Mouse (Mus musculus): ENCODE data around the gene Faap100. TPM values are rescaled to one million over a fixed set of nuclear protein-coding genes. Genes with fewer than 3 reads are reported as not detected.
"Not testable (repeated sequence)": the region's sequence is repeated elsewhere in the genome, so short reads cannot be mapped to it uniquely, and the experiment has no call there.

Gene Faap100
- total and polyA plus RNA-seq, 3 experiments: 7.7 to 17.7 (median 14.3) TPM

DNA sequence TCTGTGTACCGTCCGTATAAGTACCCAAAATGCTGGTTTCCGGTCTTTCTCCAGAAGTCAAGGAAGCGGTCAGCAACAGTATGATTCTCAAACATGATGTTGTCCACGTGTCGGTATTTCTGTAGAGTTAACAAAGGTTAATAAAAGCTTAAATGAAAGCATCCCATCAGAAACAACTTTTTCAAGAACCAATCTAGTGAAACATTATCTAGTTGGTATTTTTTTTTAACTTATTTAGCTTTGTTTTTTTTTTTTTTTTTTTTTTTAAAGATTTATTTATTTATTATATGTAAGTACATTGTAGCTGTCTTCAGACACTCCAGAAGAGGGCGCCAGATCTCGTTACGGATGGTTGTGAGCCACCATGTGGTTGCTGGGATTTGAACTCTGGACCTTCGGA lies 35.1 kb upstream of the Faap100 start:
- H3K9ac ChIP-seq (ENCODE audit: insufficient read depth, low read depth); H3K4me3 ChIP-seq (replicated peaks in 1 of 3; ENCODE audit: low read depth in 2 of 3, low read length in 2 of 3, poor library complexity in 1 of 3); H3K27me3 ChIP-seq (replicated peaks); H3K4me1 ChIP-seq (ENCODE audit: control insufficient read depth in 1 of 2, insufficient read depth in 2 of 2); H3K79me2 ChIP-seq (replicated peaks; ENCODE audit: control insufficient read depth, extremely low read depth, insufficient read depth, poor library complexity, severe bottlenecking); H3K9me3 ChIP-seq (replicated peaks; ENCODE audit: low read length); H3K27ac ChIP-seq (ENCODE audit: insufficient read depth, low read depth); DNase-seq (ENCODE audit: extremely low read depth); dilution Hi-C loops (cut with MboI; ENCODE audit: extremely low pct_ligation_motif_present, extremely low pct_unique_long_range_greater_than_20kb, low sequenced_read_pairs); in situ Hi-C loops (cut with MboI; ENCODE audit: low pct_ligation_motif_present, low pct_unique_long_range_greater_than_20kb, low sequenced_read_pairs); H3K4me2 ChIP-seq (ENCODE audit: insufficient read depth, low read depth, poor library complexity, severe bottlenecking): not testable (repeated sequence)
- peak; percentile 62; the same call in 1 of the 2 replicates for TF ChIP-seq ZNF384 (IDR thresholded peaks at IDR 0.05; ENCODE audit: low read depth, low read length)
- peak; percentile 4 to 16; a peak in 1 of 4 replicates for TF ChIP-seq CTCF (conservative IDR thresholded peaks at IDR 0.05 in 1 of 2, IDR thresholded peaks at IDR 0.05 in 1 of 2; ENCODE audit: low read depth in 2 of 2, low read length in 2 of 2)
- H3K36me3 ChIP-seq (replicated peaks in 1 of 2; ENCODE audit: control insufficient read depth in 1 of 2, insufficient read depth in 1 of 2, low read length in 1 of 2): peaks cover 78 to 95% of the 10 kb centered on the region in 2 experiments

DNA sequence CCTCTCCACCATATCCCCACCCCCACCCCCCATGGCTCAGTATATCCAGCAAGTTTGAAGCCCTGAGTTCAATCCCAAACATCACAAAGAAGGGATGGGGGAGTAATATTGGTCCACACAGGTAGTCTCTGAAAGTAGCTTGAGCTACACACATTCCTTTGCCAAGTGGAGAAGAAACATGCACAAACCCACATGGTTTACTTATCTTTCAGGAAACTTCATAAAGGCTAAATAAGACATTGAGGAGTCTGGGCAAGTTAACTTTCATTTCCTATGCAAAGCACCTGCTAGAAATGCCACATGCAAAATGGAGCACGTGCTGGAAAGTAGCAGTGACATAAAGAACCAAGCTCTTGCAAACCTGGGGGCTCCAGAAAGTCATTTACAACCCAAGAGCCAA lies 27.9 kb upstream of the Faap100 start:
- H3K27me3 ChIP-seq (replicated peaks): no peaks in the 10 kb centered on the region
- no peaks in the 10 kb centered on the region for H3K9me3 ChIP-seq (replicated peaks; ENCODE audit: low read length)
- no peak for DNase-seq (ENCODE audit: extremely low read depth)
- peaks cover 5 to 26% of the 10 kb centered on the region in 2 experiments for H3K4me1 ChIP-seq (ENCODE audit: control insufficient read depth in 1 of 2, insufficient read depth in 2 of 2)
- in situ Hi-C loops (cut with MboI; ENCODE audit: low pct_ligation_motif_present, low pct_unique_long_range_greater_than_20kb, low sequenced_read_pairs) (no loop called here), dilution Hi-C loops (cut with MboI; ENCODE audit: extremely low pct_ligation_motif_present, extremely low pct_unique_long_range_greater_than_20kb, low sequenced_read_pairs) (no loop called here)
- peaks cover 78 to 97% of the 10 kb centered on the region in 2 experiments for H3K36me3 ChIP-seq (replicated peaks in 1 of 2; ENCODE audit: control insufficient read depth in 1 of 2, insufficient read depth in 1 of 2, low read length in 1 of 2)
- no peak overlapping the region for H3K4me3 ChIP-seq (replicated peaks in 1 of 3; ENCODE audit: low read depth in 2 of 3, low read length in 2 of 3, poor library complexity in 1 of 3)
- TF ChIP-seq CTCF (conservative IDR thresholded peaks at IDR 0.05 in 1 of 2, IDR thresholded peaks at IDR 0.05 in 1 of 2; ENCODE audit: low read depth in 2 of 2, low read length in 2 of 2) (no peak), BHLHE40 (IDR thresholded peaks at IDR 0.05; ENCODE audit: low read depth, low read length) (peak; percentile 83), HCFC1 (IDR thresholded peaks at IDR 0.05; ENCODE audit: low read depth, low read length) (no peak)
- no peak overlapping the region for H3K9ac ChIP-seq (ENCODE audit: insufficient read depth, low read depth)
- H3K79me2 ChIP-seq (replicated peaks; ENCODE audit: control insufficient read depth, extremely low read depth, insufficient read depth, poor library complexity, severe bottlenecking): 0 out of 2 replicates have a peak, but pooled peaks cover 3% of the 10 kb centered on the region
- no peak overlapping the region for H3K4me2 ChIP-seq (ENCODE audit: insufficient read depth, low read depth, poor library complexity, severe bottlenecking)
- H3K27ac ChIP-seq (ENCODE audit: insufficient read depth, low read depth): no peak overlapping the region

DNA sequence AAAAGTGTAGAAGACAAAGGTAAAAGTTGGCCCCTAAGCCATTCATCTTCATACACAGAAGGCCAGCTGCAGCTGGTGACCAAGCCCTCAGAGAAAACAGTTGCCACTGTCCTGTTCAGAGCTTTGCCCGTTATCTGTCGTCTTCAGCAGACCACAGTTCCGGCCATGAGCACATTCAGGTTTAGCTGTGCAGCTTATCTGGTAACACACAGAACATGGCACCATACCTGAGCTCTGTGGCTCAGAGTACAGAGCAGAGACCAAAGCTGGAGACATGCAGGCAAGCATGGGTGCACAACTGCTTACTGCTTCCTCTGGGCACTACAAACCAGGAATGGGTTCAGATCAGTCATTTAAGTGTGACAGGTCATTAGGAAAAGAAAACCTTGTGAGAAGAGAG lies 27.3 kb upstream of the Faap100 start:
- dilution Hi-C loops (cut with MboI; ENCODE audit: extremely low pct_ligation_motif_present, extremely low pct_unique_long_range_greater_than_20kb, low sequenced_read_pairs): no loop called here
- Histone ChIP-seq H3K9ac (ENCODE audit: insufficient read depth, low read depth) (no peak overlapping the region), H3K4me3 (replicated peaks in 1 of 3; ENCODE audit: low read depth in 2 of 3, low read length in 2 of 3, poor library complexity in 1 of 3) (no peak overlapping the region), H3K27me3 (replicated peaks) (no peaks in the 10 kb centered on the region), H3K4me1 (ENCODE audit: control insufficient read depth in 1 of 2, insufficient read depth in 2 of 2) (peaks cover 5 to 26% of the 10 kb centered on the region in 2 experiments), H3K9me3 (replicated peaks; ENCODE audit: low read length) (no peaks in the 10 kb centered on the region), H3K79me2 (replicated peaks; ENCODE audit: control insufficient read depth, extremely low read depth, insufficient read depth, poor library complexity, severe bottlenecking) (0 out of 2 replicates have a peak, but pooled peaks cover 3% of the 10 kb centered on the region), H3K27ac (ENCODE audit: insufficient read depth, low read depth) (no peak overlapping the region), H3K4me2 (ENCODE audit: insufficient read depth, low read depth, poor library complexity, severe bottlenecking) (no peak overlapping the region), H3K36me3 (replicated peaks in 1 of 2; ENCODE audit: control insufficient read depth in 1 of 2, insufficient read depth in 1 of 2, low read length in 1 of 2) (peaks cover 77 to 97% of the 10 kb centered on the region in 2 experiments)
- DNase-seq (ENCODE audit: extremely low read depth): no peak
- TF ChIP-seq JUND (conservative IDR thresholded peaks at IDR 0.05; ENCODE audit: low read depth, low read length): no peak
- no peak for TF ChIP-seq BHLHE40 (IDR thresholded peaks at IDR 0.05; ENCODE audit: low read depth, low read length)
- no peak for TF ChIP-seq ZMIZ1 (IDR thresholded peaks at IDR 0.05; ENCODE audit: low read depth, low read length)
- no peak for TF ChIP-seq SMC3 (IDR thresholded peaks at IDR 0.05; ENCODE audit: low read depth, low read length)
- no peak for TF ChIP-seq UBTF (IDR thresholded peaks at IDR 0.05; ENCODE audit: low read depth, low read length)
- no peak for TF ChIP-seq CHD2 (IDR thresholded peaks at IDR 0.05; ENCODE audit: low read length)
- TF ChIP-seq EP300 (IDR thresholded peaks at IDR 0.05; ENCODE audit: low read length): no peak
- no peak for TF ChIP-seq SIN3A (IDR thresholded peaks at IDR 0.05; ENCODE audit: low read length)
- no peak for TF ChIP-seq ELF1 (IDR thresholded peaks at IDR 0.05; ENCODE audit: low read depth, low read length)
- TF ChIP-seq USF2 (conservative IDR thresholded peaks at IDR 0.05; ENCODE audit: low read depth, low read length): no peak
- TF ChIP-seq MYC (IDR thresholded peaks at IDR 0.05; ENCODE audit: low read depth, low read length): no peak
- no peak for TF ChIP-seq ETS1 (conservative IDR thresholded peaks at IDR 0.05; ENCODE audit: low read depth, low read length)
- TF ChIP-seq MAZ (IDR thresholded peaks at IDR 0.05; ENCODE audit: low read depth, low read length): no peak
- TF ChIP-seq NELFE (IDR thresholded peaks at IDR 0.05; ENCODE audit: low read depth, low read length): no peak
- no peak for TF ChIP-seq E2F4 (IDR thresholded peaks at IDR 0.05; ENCODE audit: insufficient replicate concordance, low read depth, low read length)
- TF ChIP-seq ZKSCAN1 (IDR thresholded peaks at IDR 0.05; ENCODE audit: borderline replicate concordance, low read depth, low read length): no peak
- in situ Hi-C loops (cut with MboI; ENCODE audit: low pct_ligation_motif_present, low pct_unique_long_range_greater_than_20kb, low sequenced_read_pairs): no loop called here
